Mouse (Mus musculus) neural tube, embryonic 10.5 days (tissue): ENCODE measurements around the gene Aftph.

Experiments
- DNase-seq: peaks from one replicate; pipeline ENCODE4 v3.0.0-alpha.2; 2017; ENCODE audit warnings: low spot score; ENCODE audit errors: extremely low spot score

Aftph gene

GRCm38 (mm10) chr11:20728044-20728443, 13.3 kb downstream of the Aftph start:
- DNase-seq: no peak

GRCm38 (mm10) chr11:20723572-20723971, 17.8 kb downstream of the Aftph start:
- no peak for DNase-seq

GRCm38 (mm10) chr11:20712068-20712671, 29.2 kb downstream of the Aftph start:
- DNase-seq: no peak

GRCm38 (mm10) chr11:20691000-20691399, 50.4 kb downstream of the Aftph start:
- peak; percentile 76 for DNase-seq

GRCm38 (mm10) chr11:20681679-20682078, 59.7 kb downstream of the Aftph start:
- DNase-seq: no peak

- DNase-seq: no peak
Observed at GRCm38 (mm10) chr11:20680781-20681180, 60.6 kb downstream of the Aftph start.

GRCm38 (mm10) chr11:20679396-20679795, 62.0 kb downstream of the Aftph start:
- DNase-seq: no peak

- DNase-seq: no peak
Observed at GRCm38 (mm10) chr11:20672513-20672912, 68.9 kb downstream of the Aftph start.

GRCm38 (mm10) chr11:20671789-20672392, 69.5 kb downstream of the Aftph start:
- DNase-seq: no peak

GRCm38 (mm10) chr11:20664878-20665277, 76.5 kb downstream of the Aftph start:
- DNase-seq: no peak

- no peak for DNase-seq
Observed at GRCm38 (mm10) chr11:20663580-20664198, 77.7 kb downstream of the Aftph start.

- no peak for DNase-seq
Observed at GRCm38 (mm10) chr11:20662811-20663210, 78.6 kb downstream of the Aftph start.

- DNase-seq: no peak
Observed at GRCm38 (mm10) chr11:20661652-20662051, 79.7 kb downstream of the Aftph start.

- no peak for DNase-seq
Observed at GRCm38 (mm10) chr11:20660111-20661097, 81.0 kb downstream of the Aftph start.

- DNase-seq: no peak
Observed at GRCm38 (mm10) chr11:20659094-20659493, 82.3 kb downstream of the Aftph start.

- DNase-seq: peak; percentile 56
Observed at GRCm38 (mm10) chr11:20656711-20657057, 84.7 kb downstream of the Aftph start.

GRCm38 (mm10) chr11:20655795-20656710, 85.3 kb downstream of the Aftph start:
- DNase-seq: peak; percentile 77

GRCm38 (mm10) chr11:20651166-20651565, 90.2 kb downstream of the Aftph start:
- no peak for DNase-seq

GRCm38 (mm10) chr11:20650006-20650639, 91.3 kb downstream of the Aftph start:
- no peak for DNase-seq

GRCm38 (mm10) chr11:20649477-20649876, 91.9 kb downstream of the Aftph start:
- DNase-seq: no peak
